Mouse (Mus musculus) CH12.LX (cell line): ENCODE results near the gene Mrpl39.

ENCODE experiments used
- CHD2 ChIP-seq: IDR thresholded peaks from 2 replicates; pipeline ENCODE4 v1.6.1; 2011; ENCODE audit warnings: low read length, improper control_type of control experiment
- CTCF ChIP-seq, 2 experiments: IDR thresholded peaks in 1 of 2; conservative IDR thresholded peaks in 1 of 2; 2 replicates each; pipeline ENCODE4 v1.5.1; 2011 to 2012; ENCODE audit warnings: low read depth in 2 of 2, low read length in 2 of 2, improper control_type of control experiment in 1 of 2, inconsistent platforms in 1 of 2, mild to moderate bottlenecking in 1 of 2, moderate library complexity in 1 of 2
- EP300 ChIP-seq: IDR thresholded peaks from 2 replicates; pipeline ENCODE4 v1.6.1; 2011; ENCODE audit warnings: low read length, improper control_type of control experiment
- HCFC1 ChIP-seq: IDR thresholded peaks from 2 replicates; pipeline ENCODE4 v1.6.1; 2012; ENCODE audit warnings: low read depth, mild to moderate bottlenecking, inconsistent platforms, low read length, improper control_type of control experiment
- JUND ChIP-seq: conservative IDR thresholded peaks from 2 replicates; pipeline ENCODE4 v1.6.1; 2011; ENCODE audit warnings: low read depth, low read length, improper control_type of control experiment
- MAFK ChIP-seq: IDR thresholded peaks from 2 replicates; pipeline ENCODE4 v1.6.1; 2011; ENCODE audit warnings: low read length, improper control_type of control experiment; ENCODE audit not compliant: insufficient replicate concordance
- MAZ ChIP-seq: IDR thresholded peaks from 2 replicates; pipeline ENCODE4 v1.6.1; 2012; ENCODE audit warnings: low read depth, mild to moderate bottlenecking, inconsistent platforms, low read length, improper control_type of control experiment, moderate library complexity
- POLR2A ChIP-seq: IDR thresholded peaks from 2 replicates; pipeline ENCODE4 v1.6.1; 2011; ENCODE audit warnings: low read depth, mild to moderate bottlenecking, improper control_type of control experiment, low read length
- RAD21 ChIP-seq: IDR thresholded peaks from 2 replicates; pipeline ENCODE4 v1.6.1; 2011; ENCODE audit warnings: low read depth, mild to moderate bottlenecking, low read length, improper control_type of control experiment, moderate library complexity
- SIN3A ChIP-seq: IDR thresholded peaks from 2 replicates; pipeline ENCODE4 v1.6.1; 2012; ENCODE audit warnings: low read length, improper control_type of control experiment, inconsistent platforms
- TCF12 ChIP-seq: IDR thresholded peaks from 2 replicates; pipeline ENCODE4 v1.6.1; 2014; ENCODE audit warnings: low read depth, mild to moderate bottlenecking, inconsistent platforms, low read length, improper control_type of control experiment
- USF1 ChIP-seq: IDR thresholded peaks from 2 replicates; pipeline ENCODE4 v1.6.1; 2014; ENCODE audit warnings: low read depth, mild to moderate bottlenecking, inconsistent platforms, low read length, improper control_type of control experiment
- ZNF384 ChIP-seq: IDR thresholded peaks from 2 replicates; pipeline ENCODE4 v1.6.1; 2012; ENCODE audit warnings: low read depth, low read length, improper control_type of control experiment, inconsistent platforms

DNA sequence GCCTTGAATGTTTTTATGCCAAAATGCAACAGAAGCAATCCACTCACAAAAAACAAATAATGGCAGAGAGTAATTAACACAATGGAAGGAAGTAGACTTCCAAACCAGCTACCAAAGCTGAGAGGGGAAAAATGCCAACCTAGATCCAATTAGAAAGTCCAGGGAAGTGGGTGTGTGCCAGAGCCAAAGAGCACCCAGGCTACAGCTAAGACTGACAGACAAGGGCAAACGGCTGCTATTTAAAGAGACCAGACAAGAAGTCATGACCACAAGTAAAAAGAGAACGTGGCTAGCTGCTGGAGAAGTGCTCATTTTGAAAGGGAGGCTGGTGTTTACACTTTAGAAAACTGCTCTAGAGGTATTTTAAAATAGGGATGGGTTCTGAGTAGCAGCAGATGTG, 47.7 kb upstream of the Mrpl39 start:
- no peak for TF ChIP-seq HCFC1
- TF ChIP-seq POLR2A = no peak
- TF ChIP-seq SIN3A = no peak
- TF ChIP-seq JUND = no peak
- no peak for TF ChIP-seq USF1
- TF ChIP-seq MAFK = 0 out of 2 replicates have a peak, but pooled peaks have one; percentile 7
- TF ChIP-seq CTCF (conservative IDR thresholded peaks at IDR 0.05 in 1 of 2, IDR thresholded peaks at IDR 0.05 in 1 of 2; ENCODE audit: low read depth in 2 of 2, low read length in 2 of 2) = no peak
- TF ChIP-seq ZNF384 = no peak
- TF ChIP-seq RAD21 = no peak
- TF ChIP-seq EP300 = 0 out of 2 replicates have a peak, but pooled peaks have one; percentile 58
- TF ChIP-seq TCF12 = no peak
- no peak for TF ChIP-seq CHD2
- TF ChIP-seq MAZ = no peak
